Mouse (Mus musculus): ENCODE measurements around the gene Jam2. TPM values are rescaled to one million over a fixed set of nuclear protein-coding genes. Genes with fewer than 3 reads are reported as not detected.

Jam2 gene
- 22.4 and 26.2 TPM in 2 replicates for polyA plus RNA-seq (2012; rRNA removed)

DNA sequence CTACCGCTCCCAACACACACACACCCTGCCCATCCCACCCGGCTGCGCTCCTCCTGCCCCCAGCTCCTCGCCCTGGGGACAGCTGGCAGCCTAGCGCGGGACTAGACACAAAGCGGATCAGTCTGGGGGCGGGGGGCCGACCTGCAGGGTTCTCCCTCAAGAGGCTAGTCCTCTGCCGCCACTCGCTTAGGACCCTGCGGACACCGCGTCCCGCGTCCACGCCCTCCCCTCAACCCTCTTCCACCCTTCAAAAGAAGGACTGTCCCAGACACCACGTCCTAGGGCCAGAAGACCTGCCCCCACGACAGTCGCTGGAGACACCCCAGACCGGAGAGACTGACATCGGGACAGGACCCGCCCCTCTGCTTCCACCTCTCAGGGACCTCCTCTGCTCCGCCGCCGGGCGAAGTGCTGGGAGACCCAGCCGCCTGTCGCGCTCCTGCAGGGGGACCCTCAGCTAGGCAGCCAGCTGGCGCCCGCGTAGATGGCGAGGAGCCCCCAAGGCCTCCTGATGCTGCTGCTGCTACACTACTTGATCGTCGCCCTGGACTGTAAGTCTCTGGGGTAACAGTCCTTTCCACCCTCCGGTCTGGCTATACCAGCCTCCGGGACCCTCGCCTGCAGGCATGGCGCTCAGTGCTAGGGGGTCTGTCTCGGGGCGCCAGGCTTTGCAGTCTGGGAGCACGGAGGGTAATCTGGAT, at the start of gene Jam2:
Jam2 (plus strand) TSS at position 121 of the 701 bp plus-strand sequence.

GRCm38 (mm10) chr16:84735166-84736105, 38.5 kb upstream of the Jam2 start, which contains the start of gene Mrpl39:
Mrpl39 (minus strand) TSS chr16:84735742.

DNA sequence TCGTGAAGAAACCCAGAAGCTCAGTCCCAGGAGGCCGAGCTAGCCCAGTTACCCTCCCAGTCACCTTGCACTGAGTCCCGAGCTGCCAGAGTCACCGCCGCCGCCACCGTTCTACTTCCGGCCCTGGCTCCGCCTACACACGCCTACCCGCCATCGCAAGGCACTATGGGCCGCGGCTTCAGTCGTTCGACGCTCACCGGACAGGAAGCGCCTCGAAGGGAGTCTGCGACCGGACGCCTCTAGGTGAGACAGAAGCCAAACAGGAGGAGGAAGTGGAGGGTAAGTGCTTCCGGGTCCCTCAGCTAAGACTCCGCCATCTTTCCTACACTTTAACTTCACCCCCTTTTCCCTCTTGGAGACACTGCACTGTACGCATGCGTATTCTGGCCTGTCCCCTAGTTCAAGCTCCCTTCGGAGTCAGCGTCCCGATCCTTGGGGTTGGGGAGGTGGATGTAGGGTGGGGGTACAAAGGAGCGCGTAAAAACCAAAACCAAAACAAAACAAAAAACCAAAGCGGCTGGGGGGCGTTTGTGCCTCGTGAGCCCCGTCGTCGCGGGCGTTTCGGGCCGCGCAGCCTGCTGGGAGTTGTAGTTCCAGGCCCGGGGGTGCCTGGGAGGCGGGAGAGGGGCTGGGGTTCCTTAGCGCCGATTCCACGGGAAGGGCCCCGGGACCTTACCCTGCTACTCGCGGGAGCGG, 61.0 kb downstream of the Jam2 start, which contains the start of gene Gabpa:
Gabpa (plus strand) TSS at position 181 of the 696 bp plus-strand sequence.

DNA sequence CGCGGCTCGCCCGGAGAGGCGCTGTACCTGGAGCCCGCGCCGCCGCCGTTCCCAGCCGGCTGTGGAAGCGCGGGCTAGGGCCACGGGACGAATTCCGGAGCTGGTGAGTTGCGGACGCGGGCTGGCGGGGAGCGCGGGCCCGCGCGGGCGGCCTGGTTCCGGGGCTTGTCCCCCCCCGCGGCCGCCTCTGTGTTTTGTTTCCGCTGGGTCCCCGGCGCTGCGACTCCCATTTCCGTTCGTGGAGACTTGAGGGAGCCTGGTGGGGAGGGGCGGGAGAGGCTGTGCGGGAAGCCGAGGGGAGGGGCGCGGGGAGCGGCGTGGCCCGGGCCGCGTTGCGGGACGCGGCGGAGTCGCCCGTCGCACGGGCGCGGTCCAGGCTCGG, 61.5 kb downstream of the Jam2 start, which contains the start of gene Atp5j:
Atp5j (minus strand) TSS at position 185 of the 382 bp plus-strand sequence.

Other genes starting within 250 kb of the Jam2 start
- gene Mrpl39, start 38.4 kb upstream of the Jam2 start, polyA plus RNA-seq (2012; rRNA removed): 32.7 and 40.7 TPM in 2 replicates
- gene Gabpa, start 60.8 kb downstream of the Jam2 start, polyA plus RNA-seq (2012; rRNA removed): 28.1 and 30.2 TPM in 2 replicates
- gene Atp5j, start 61.5 kb downstream of the Jam2 start, polyA plus RNA-seq (2012; rRNA removed): 327 and 333 TPM in 2 replicates